Mouse (Mus musculus) myocyte (in vitro differentiated cells): Measurements from ENCODE around the gene Supt5. TPM values are rescaled to one million over a fixed set of nuclear protein-coding genes. Genes with fewer than 3 reads are reported as not detected.
"Not testable (repeated sequence)": the region's sequence is repeated elsewhere in the genome, so short reads cannot be mapped to it uniquely, and the experiment has no call there.

Experiments used
- H3K27me3 ChIP-seq: one replicate; pipeline ENCODE4 v1.6.1; 2011; ENCODE audit not compliant: control insufficient read depth, insufficient read depth, insufficient read length
- H3K36me3 ChIP-seq: one replicate; pipeline ENCODE4 v1.6.1; 2011; ENCODE audit not compliant: control insufficient read depth, insufficient read depth
- H3K4me2 ChIP-seq: one replicate; pipeline ENCODE4 v1.6.1; 2011; ENCODE audit warnings: low read depth, control low read depth
- H3K4me3 ChIP-seq: one replicate; pipeline ENCODE4 v1.5.1; 2011; ENCODE audit warnings: mild to moderate bottlenecking, control low read depth, moderate library complexity
- H3K79me2 ChIP-seq: one replicate; pipeline ENCODE4 v1.6.1; 2011; ENCODE audit not compliant: control insufficient read depth, insufficient read depth
- H3ac ChIP-seq: one replicate; pipeline ENCODE4 v1.6.1; 2011; ENCODE audit not compliant: control insufficient read depth, insufficient read length
- CEBPB ChIP-seq: IDR thresholded peaks from 2 replicates; pipeline ENCODE4 v1.6.1; 2011; ENCODE audit warnings: mild to moderate bottlenecking, moderate library complexity; ENCODE audit not compliant: poor library complexity, insufficient read depth, severe bottlenecking
- E2F4 ChIP-seq: IDR thresholded peaks from one replicate; pipeline ENCODE4 v1.6.1; 2011; ENCODE audit warnings: mild to moderate bottlenecking, control low read depth, moderate library complexity; ENCODE audit not compliant: insufficient read depth
- MAX ChIP-seq: IDR thresholded peaks from one replicate; pipeline ENCODE4 v1.6.1; 2011; ENCODE audit warnings: low read depth, mild to moderate bottlenecking, control low read depth
- MYOD1 ChIP-seq, 3 experiments: IDR thresholded peaks; one replicate each; pipeline ENCODE4 v1.6.1; 2011; ENCODE audit warnings: control low read depth in 2 of 3, low read depth in 2 of 3, mild to moderate bottlenecking in 2 of 3, moderate library complexity in 1 of 3; ENCODE audit not compliant: insufficient read length in 2 of 3, control insufficient read depth in 1 of 3
- MYOG ChIP-seq, 3 experiments: IDR thresholded peaks; one replicate each; pipeline ENCODE4 v1.6.1; 2011; ENCODE audit warnings: control low read depth in 2 of 3, low read depth in 2 of 3, mild to moderate bottlenecking in 2 of 3; ENCODE audit not compliant: insufficient read length in 2 of 3, control insufficient read depth in 1 of 3, insufficient read depth in 1 of 3
- POLR2A ChIP-seq: IDR thresholded peaks from one replicate; pipeline ENCODE4 v1.6.1; 2011; ENCODE audit warnings: low read depth, mild to moderate bottlenecking, control low read depth, moderate library complexity; ENCODE audit not compliant: insufficient read length
- POLR2AphosphoS2 ChIP-seq: IDR thresholded peaks from one replicate; pipeline ENCODE4 v1.6.1; 2011; ENCODE audit warnings: low read depth, control low read depth; ENCODE audit not compliant: insufficient read length
- REST ChIP-seq: IDR thresholded peaks from one replicate; pipeline ENCODE4 v1.6.1; 2011; ENCODE audit warnings: mild to moderate bottlenecking, control low read depth, moderate library complexity; ENCODE audit not compliant: insufficient read depth, insufficient read length
- SRF ChIP-seq: IDR thresholded peaks from one replicate; pipeline ENCODE4 v1.6.1; 2011; ENCODE audit warnings: low read depth; ENCODE audit not compliant: control insufficient read depth, insufficient read length
- TCF12 ChIP-seq: IDR thresholded peaks from one replicate; pipeline ENCODE4 v1.6.1; 2011; ENCODE audit warnings: mild to moderate bottlenecking, control low read depth; ENCODE audit not compliant: poor library complexity, insufficient read depth, severe bottlenecking
- TCF3 ChIP-seq: IDR thresholded peaks from one replicate; pipeline ENCODE4 v1.6.1; 2011; ENCODE audit warnings: low read depth, control low read depth; ENCODE audit not compliant: insufficient read length
- USF1 ChIP-seq: IDR thresholded peaks from one replicate; pipeline ENCODE4 v1.6.1; 2011; ENCODE audit warnings: low read depth, mild to moderate bottlenecking, control low read depth, moderate library complexity
- polyA plus RNA-seq: library from polyadenylated mRNA; unstranded; fragments of >200 nt; fragmentation: generic; extraction: Trizol; gene quantifications from one replicate; pipeline ENCODE4 v1.2.1, GENCODE M21; 2012; ENCODE audit warnings: missing spikeins

Supt5 gene
- 84.2 TPM for polyA plus RNA-seq

GRCm38 (mm10) chr7:28338108-28338998 is at the start of gene Supt5:
Gene Supt5, minus strand, starts transcription at chr7:28338746.
- H3K4me3 ChIP-seq = peak within 1 kb of the TSS; percentile 83
- TF ChIP-seq MYOD1 (IDR thresholded peaks at IDR 0.05; ENCODE audit: control insufficient read depth in 1 of 3, insufficient read length in 2 of 3, low read depth in 2 of 3) = peak in 2 of 3 experiments; percentile 70 to 83
- TF ChIP-seq POLR2A = peak; percentile 95
- TF ChIP-seq MYOG (IDR thresholded peaks at IDR 0.05; ENCODE audit: control insufficient read depth in 1 of 3, insufficient read depth in 1 of 3, insufficient read length in 2 of 3, low read depth in 2 of 3) = peak in 2 of 3 experiments; percentile 77 to 79
- no peak for TF ChIP-seq MAX
- TF ChIP-seq POLR2AphosphoS2 = peak; percentile 92
- no peaks in the 10 kb centered on the region for H3K27me3 ChIP-seq
- peak within 1 kb of the TSS; percentile 96 for H3K4me2 ChIP-seq
- H3K36me3 ChIP-seq = no peaks in the 10 kb centered on the region
- peaks cover 51% of the 10 kb centered on the region for H3K79me2 ChIP-seq
- H3ac ChIP-seq = peak within 1 kb of the TSS; percentile 96

GRCm38 (mm10) chr7:28387384-28387783 is 48.8 kb upstream of the Supt5 start:
- H3ac ChIP-seq, H3K4me2 ChIP-seq, H3K36me3 ChIP-seq: not testable (repeated sequence)

DNA sequence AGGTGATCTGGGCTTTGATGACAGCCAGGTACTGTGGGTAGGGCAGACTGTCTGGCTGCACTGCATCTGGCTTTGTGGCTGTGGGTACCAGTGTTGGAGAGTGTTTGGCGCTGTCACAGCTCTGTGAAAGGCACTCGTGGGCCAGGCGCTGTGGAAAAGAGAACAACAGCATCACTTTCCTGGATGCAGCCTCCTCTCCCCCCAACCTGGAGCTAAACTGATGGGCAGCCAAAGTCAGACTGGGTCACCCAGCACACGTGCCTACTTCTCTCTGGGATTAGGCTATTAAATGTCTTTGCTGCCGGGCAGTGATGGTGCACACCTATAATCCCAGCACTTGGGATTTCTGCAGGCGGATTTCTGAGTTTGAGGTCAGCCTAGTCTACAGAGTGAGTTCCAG is 48.3 kb upstream of the Supt5 start:
- H3K36me3 ChIP-seq, H3K27me3 ChIP-seq, H3ac ChIP-seq, H3K4me3 ChIP-seq, H3K4me2 ChIP-seq: not testable (repeated sequence)
- H3K79me2 ChIP-seq = peaks cover 10% of the 10 kb centered on the region

More at GRCm38 (mm10) chr7:28387384-28387783, 48.8 kb upstream of the Supt5 start:
- peaks cover 14% of the 10 kb centered on the region for H3K79me2 ChIP-seq
- not testable (repeated sequence) for H3K4me3 ChIP-seq, H3K27me3 ChIP-seq

DNA sequence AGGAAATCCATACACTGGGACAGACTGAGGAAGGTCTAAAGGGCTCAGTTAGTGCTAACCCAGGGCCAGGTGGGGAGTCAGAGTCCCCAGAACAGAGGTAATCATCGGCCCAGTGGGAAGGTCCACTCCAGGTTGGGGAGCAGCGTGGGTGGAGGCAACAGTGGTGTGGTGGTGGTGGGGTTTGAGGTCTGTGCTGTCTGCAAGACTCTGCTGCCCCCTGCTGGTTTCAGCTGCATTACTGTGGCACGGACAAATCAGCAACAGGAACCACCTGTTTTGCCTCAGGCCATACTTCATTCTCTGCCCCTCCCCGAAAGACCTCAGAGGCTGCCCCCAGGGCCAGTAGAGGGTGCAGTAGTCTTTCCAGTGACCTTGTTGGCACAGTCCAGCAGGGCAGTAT is 47.9 kb upstream of the Supt5 start:
- Histone ChIP-seq H3ac (no peak overlapping the region), H3K27me3 (no peaks in the 10 kb centered on the region), H3K79me2 (peaks cover 6% of the 10 kb centered on the region), H3K36me3 (peaks cover 3% of the 10 kb centered on the region), H3K4me3 (no peak overlapping the region), H3K4me2 (no peak overlapping the region)
- no peak for TF ChIP-seq TCF3
- TF ChIP-seq TCF12 = no peak
- TF ChIP-seq MYOG (IDR thresholded peaks at IDR 0.05; ENCODE audit: control insufficient read depth in 1 of 3, insufficient read depth in 1 of 3, insufficient read length in 2 of 3, low read depth in 2 of 3) = peak in 2 of 3 experiments; percentile 24 to 56
- no peak for TF ChIP-seq POLR2A
- no peak for TF ChIP-seq MAX
- peak; percentile 26 for TF ChIP-seq POLR2AphosphoS2
- peak in 2 of 3 experiments; percentile 58 to 72 for TF ChIP-seq MYOD1 (IDR thresholded peaks at IDR 0.05; ENCODE audit: control insufficient read depth in 1 of 3, insufficient read length in 2 of 3, low read depth in 2 of 3)
- TF ChIP-seq CEBPB = no peak
- no peak for TF ChIP-seq USF1
- TF ChIP-seq REST = no peak
- no peak for TF ChIP-seq SRF
- no peak for TF ChIP-seq E2F4

- no peak for TF ChIP-seq MAX
- no peak for TF ChIP-seq MYOD1 (IDR thresholded peaks at IDR 0.05; ENCODE audit: control insufficient read depth in 1 of 3, insufficient read length in 2 of 3, low read depth in 2 of 3)
- no peak for TF ChIP-seq POLR2A
- no peak for TF ChIP-seq E2F4
- no peak for TF ChIP-seq USF1
- no peak for TF ChIP-seq MYOG (IDR thresholded peaks at IDR 0.05; ENCODE audit: control insufficient read depth in 1 of 3, insufficient read depth in 1 of 3, insufficient read length in 2 of 3, low read depth in 2 of 3)
- TF ChIP-seq TCF3 = no peak
- TF ChIP-seq CEBPB = no peak
- TF ChIP-seq REST = no peak
- no peak for TF ChIP-seq POLR2AphosphoS2
- TF ChIP-seq TCF12 = no peak
- TF ChIP-seq SRF = no peak
- Histone ChIP-seq H3K36me3 (peaks cover 3% of the 10 kb centered on the region), H3ac (no peak overlapping the region), H3K4me2 (no peak overlapping the region), H3K79me2 (peaks cover 2% of the 10 kb centered on the region), H3K27me3 (no peaks in the 10 kb centered on the region), H3K4me3 (no peak overlapping the region)
Measured at GRCm38 (mm10) chr7:28386007-28386406, 47.5 kb upstream of the Supt5 start.

- no peak overlapping the region for H3ac ChIP-seq
- no peaks in the 10 kb centered on the region for H3K27me3 ChIP-seq
- H3K36me3 ChIP-seq = peaks cover 3% of the 10 kb centered on the region
- H3K4me3 ChIP-seq = no peak overlapping the region
- H3K79me2 ChIP-seq = no peaks in the 10 kb centered on the region
- H3K4me2 ChIP-seq = no peak overlapping the region
- TF ChIP-seq SRF (no peak), MYOD1 (IDR thresholded peaks at IDR 0.05; ENCODE audit: control insufficient read depth in 1 of 3, insufficient read length in 2 of 3, low read depth in 2 of 3) (no peak), POLR2AphosphoS2 (no peak), CEBPB (no peak), USF1 (no peak), E2F4 (no peak), MYOG (IDR thresholded peaks at IDR 0.05; ENCODE audit: control insufficient read depth in 1 of 3, insufficient read depth in 1 of 3, insufficient read length in 2 of 3, low read depth in 2 of 3) (no peak)
Measured at GRCm38 (mm10) chr7:28385196-28385595, 46.6 kb upstream of the Supt5 start.
